Mouse (Mus musculus) MEL (cell line): ENCODE results near the gene Cbs.
A peak's percentile ranks its signal among the peaks of the same experiment; 100 is the strongest.

Experiments used
- CTCF ChIP-seq, 3 experiments: IDR thresholded peaks in 2 of 3; conservative IDR thresholded peaks in 1 of 3; 2 replicates each; pipeline ENCODE4 v1.5.1; 2011 to 2012; ENCODE audit warnings: low read length in 3 of 3, low read depth in 2 of 3, mild to moderate bottlenecking in 2 of 3, improper control_type of control experiment in 1 of 3, inconsistent platforms in 1 of 3, mixed read lengths in 1 of 3, moderate library complexity in 1 of 3; ENCODE audit not compliant: control insufficient read depth in 1 of 3, insufficient read depth in 1 of 3, poor library complexity in 1 of 3, severe bottlenecking in 1 of 3
- E2F4 ChIP-seq: IDR thresholded peaks from 2 replicates; pipeline ENCODE4 v1.6.1; 2011; ENCODE audit warnings: low read depth, low read length, improper control_type of control experiment, borderline replicate concordance
- JUND ChIP-seq: IDR thresholded peaks from 2 replicates; pipeline ENCODE4 v1.6.1; 2011; ENCODE audit warnings: low read depth, mild to moderate bottlenecking, improper control_type of control experiment, low read length
- MAZ ChIP-seq: IDR thresholded peaks from 2 replicates; pipeline ENCODE4 v1.6.1; 2012; ENCODE audit warnings: low read depth, mild to moderate bottlenecking, inconsistent platforms, low read length, improper control_type of control experiment
- NRF1 ChIP-seq: IDR thresholded peaks from 2 replicates; pipeline ENCODE4 v1.6.1; 2014; ENCODE audit warnings: low read depth, mild to moderate bottlenecking, inconsistent platforms, low read length, improper control_type of control experiment, moderate library complexity; ENCODE audit not compliant: poor library complexity, insufficient read depth, severe bottlenecking
- POLR2A ChIP-seq, 2 experiments: IDR thresholded peaks; 2 replicates each; pipeline ENCODE4 v1.6.1; 2011 to 2012; ENCODE audit warnings: low read length in 2 of 2, mild to moderate bottlenecking in 2 of 2, control low read depth in 1 of 2, improper control_type of control experiment in 1 of 2, low read depth in 1 of 2, moderate library complexity in 1 of 2; ENCODE audit not compliant: control insufficient read depth in 1 of 2, insufficient read depth in 1 of 2, poor library complexity in 1 of 2
- TAL1 ChIP-seq: IDR thresholded peaks from 2 replicates; pipeline ENCODE4 v1.6.1; 2012; ENCODE audit warnings: mild to moderate bottlenecking, inconsistent platforms, low read length, moderate library complexity, mixed read lengths
- USF1 ChIP-seq: IDR thresholded peaks from 2 replicates; pipeline ENCODE4 v1.6.1; 2014; ENCODE audit warnings: low read depth, mild to moderate bottlenecking, inconsistent platforms, low read length, improper control_type of control experiment, moderate library complexity

GRCm38 (mm10) chr17:31662855-31663254 is 25.8 kb upstream of the Cbs start:
- TF ChIP-seq CTCF (IDR thresholded peaks at IDR 0.05 in 2 of 3, conservative IDR thresholded peaks at IDR 0.05 in 1 of 3; ENCODE audit: control insufficient read depth in 1 of 3, insufficient read depth in 1 of 3, low read depth in 2 of 3, low read length in 3 of 3, poor library complexity in 1 of 3, severe bottlenecking in 1 of 3), result peak; percentile 29 to 44 (median 35); a peak in 4 of 6 replicates
- no peak for TF ChIP-seq NRF1
- no peak for TF ChIP-seq E2F4
- TF ChIP-seq JUND, result no peak
- TF ChIP-seq TAL1, result no peak
- no peak for TF ChIP-seq POLR2A (IDR thresholded peaks at IDR 0.05; ENCODE audit: control insufficient read depth in 1 of 2, insufficient read depth in 1 of 2, low read depth in 1 of 2, low read length in 2 of 2, poor library complexity in 1 of 2)
- no peak for TF ChIP-seq USF1
- TF ChIP-seq MAZ, result no peak
